Mouse (Mus musculus) kidney, embryonic 16.5 days (tissue): Measurements from ENCODE around the gene Tufm. TPM values are rescaled to one million over a fixed set of nuclear protein-coding genes. Genes with fewer than 3 reads are reported as not detected.

Source experiments
- ATAC-seq: fragments of 200-750 bp; cut with Nextera tagmentation; 2 replicates; pipeline ENCODE4 v1.8.0; 2017; ENCODE audit warnings: moderate TSS enrichment; ENCODE audit not compliant: low FRiP score, low TSS enrichment
- H3K27ac ChIP-seq: fragments of 300-500 bp; sonication (generic); 2 replicates; pipeline ENCODE4 v1.5.1; 2014; ENCODE audit warnings: low read length
- H3K27me3 ChIP-seq: fragments of 300-500 bp; sonication (generic); 2 replicates; pipeline ENCODE4 v1.6.1; 2014; ENCODE audit warnings: low read length, control low read depth, mixed read lengths; ENCODE audit not compliant: insufficient read depth
- H3K36me3 ChIP-seq: fragments of 300-500 bp; sonication (generic); 2 replicates; pipeline ENCODE4 v1.6.1; 2014; ENCODE audit warnings: low read length, control low read depth, mixed read lengths; ENCODE audit not compliant: insufficient read depth
- H3K4me1 ChIP-seq: fragments of 300-500 bp; sonication (generic); 2 replicates; pipeline ENCODE4 v1.6.1; 2014; ENCODE audit warnings: low read length, control low read depth, mixed read lengths; ENCODE audit not compliant: insufficient read depth
- H3K4me2 ChIP-seq: fragments of 300-500 bp; sonication (generic); replicated peaks from 2 replicates; pipeline ENCODE4 v1.6.1; 2014; ENCODE audit warnings: low read depth, low read length
- H3K4me3 ChIP-seq: fragments of 300-500 bp; sonication (generic); 2 replicates; pipeline ENCODE4 v1.5.1; 2014; ENCODE audit warnings: mild to moderate bottlenecking, low read length
- H3K9ac ChIP-seq: fragments of 300-500 bp; sonication (generic); replicated peaks from 2 replicates; pipeline ENCODE4 v1.6.1; 2014; ENCODE audit warnings: low read length
- H3K9me3 ChIP-seq: fragments of 300-500 bp; sonication (generic); 2 replicates; pipeline ENCODE4 v1.6.1; 2016; ENCODE audit warnings: low read length, control low read depth
- WGBS: fragments of 180-500 bp; shearing (Covaris S2); extraction: QIAGEN DNeasy Blood & Tissue Kit; methylation state at CpG from one replicate; pipeline ENCODE4 v1.1.7; 2014; 5-methylcytosine and 5-hydroxymethylcytosine counted together
- polyA plus RNA-seq: library from polyadenylated mRNA; unstranded; fragments of >200 nt; fragmentation: Nextera tagmentation; extraction: Ambion mirVana; gene quantifications from 2 replicates; pipeline ENCODE4 v1.2.1, GENCODE M21; 2015

Tufm gene
- polyA plus RNA-seq, 1 experiment from 2014 or later = 196 TPM

DNA sequence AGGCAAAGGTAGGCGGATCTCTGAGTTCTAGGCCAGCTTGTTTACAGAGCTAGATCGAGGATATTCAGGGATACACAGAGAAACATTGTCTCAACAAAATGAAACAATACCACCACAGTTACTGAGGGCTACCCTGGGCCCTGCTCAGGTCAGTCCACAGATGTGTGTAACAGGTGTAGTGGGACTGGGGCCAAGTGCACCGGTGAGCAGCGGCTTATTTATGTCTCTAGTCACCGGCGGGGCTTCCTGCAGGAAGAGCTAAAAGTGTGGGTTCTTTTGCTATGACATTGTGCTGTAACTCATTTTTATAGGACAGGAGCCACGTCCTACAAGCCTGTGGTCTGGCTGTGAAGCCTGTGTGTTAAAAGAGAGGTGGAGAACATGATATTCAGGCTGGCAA lies 33.3 kb upstream of the Tufm start:
- Histone ChIP-seq H3K9me3 (no peaks in the 10 kb centered on the region), H3K4me2 (no peak overlapping the region), H3K9ac (no peak overlapping the region), H3K27ac (no peak overlapping the region), H3K36me3 (no peaks in the 10 kb centered on the region), H3K27me3 (no peaks in the 10 kb centered on the region), H3K4me3 (no peak overlapping the region), H3K4me1 (peaks cover 4% of the 10 kb centered on the region)
- 17% methylated on average over 7 of the region's 7 CpGs for WGBS
- no peak for ATAC-seq

GRCm38 (mm10) chr7:126455242-126455641 lies 31.9 kb upstream of the Tufm start:
- no peak overlapping the region for H3K4me3 ChIP-seq
- no peaks in the 10 kb centered on the region for H3K27me3 ChIP-seq
- H3K4me2 ChIP-seq = no peak overlapping the region
- ATAC-seq = no peak
- H3K9ac ChIP-seq = no peak overlapping the region
- H3K36me3 ChIP-seq = no peaks in the 10 kb centered on the region
- no peak overlapping the region for H3K27ac ChIP-seq
- peaks cover 7% of the 10 kb centered on the region for H3K4me1 ChIP-seq
- WGBS = 73% methylated on average over 2 of the region's 2 CpGs
- H3K9me3 ChIP-seq = no peaks in the 10 kb centered on the region

DNA sequence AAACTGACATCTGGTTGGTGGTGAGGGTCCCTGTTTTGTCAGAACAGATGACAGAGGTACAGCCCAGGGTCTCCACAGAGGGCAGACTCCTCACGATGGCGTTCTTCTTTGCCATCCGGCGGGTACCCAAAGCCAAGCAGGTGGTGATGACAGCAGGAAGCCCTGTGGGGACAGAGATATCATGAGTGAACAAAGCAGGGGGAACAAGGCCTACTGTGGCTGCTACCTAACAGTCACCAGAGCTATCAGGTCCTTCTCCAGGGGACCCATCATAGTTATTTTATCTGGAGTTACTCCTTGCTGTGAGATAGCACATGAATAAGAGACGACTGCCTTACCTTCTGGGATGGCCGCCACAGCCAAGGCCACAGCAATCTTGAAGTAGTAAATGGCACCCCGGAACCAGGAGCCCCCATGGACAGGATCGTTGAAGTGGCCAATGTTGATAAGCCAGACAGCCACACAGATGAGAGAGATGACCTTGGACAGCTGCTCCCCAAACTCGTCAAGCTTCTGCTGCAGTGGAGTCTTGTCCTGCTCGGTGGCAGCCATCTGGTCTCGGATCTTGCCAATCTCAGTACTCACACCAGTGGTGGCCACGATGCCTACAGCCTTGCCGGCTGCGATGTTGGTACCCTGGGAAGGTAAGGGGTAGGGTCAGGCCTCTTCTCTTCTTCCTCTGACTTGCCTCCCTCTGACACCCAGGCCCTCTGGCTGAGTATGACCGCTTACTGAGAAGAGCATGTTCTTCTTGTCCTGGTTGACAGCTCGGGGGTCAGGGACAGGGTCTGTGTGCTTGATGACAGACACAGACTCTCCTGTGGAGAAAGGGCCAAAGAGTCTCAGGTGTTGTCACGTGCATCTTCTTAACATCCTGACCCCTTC lies 30.5 kb upstream of the Tufm start:
- peaks cover 19% of the 10 kb centered on the region for H3K4me1 ChIP-seq
- no peaks in the 10 kb centered on the region for H3K9me3 ChIP-seq
- no peak for ATAC-seq
- H3K36me3 ChIP-seq = no peaks in the 10 kb centered on the region
- no peak overlapping the region for H3K9ac ChIP-seq
- no peak overlapping the region for H3K27ac ChIP-seq
- no peak overlapping the region for H3K4me3 ChIP-seq
- H3K4me2 ChIP-seq = no peak overlapping the region
- no peaks in the 10 kb centered on the region for H3K27me3 ChIP-seq
- WGBS = 93% methylated on average over 17 of the region's 17 CpGs

DNA sequence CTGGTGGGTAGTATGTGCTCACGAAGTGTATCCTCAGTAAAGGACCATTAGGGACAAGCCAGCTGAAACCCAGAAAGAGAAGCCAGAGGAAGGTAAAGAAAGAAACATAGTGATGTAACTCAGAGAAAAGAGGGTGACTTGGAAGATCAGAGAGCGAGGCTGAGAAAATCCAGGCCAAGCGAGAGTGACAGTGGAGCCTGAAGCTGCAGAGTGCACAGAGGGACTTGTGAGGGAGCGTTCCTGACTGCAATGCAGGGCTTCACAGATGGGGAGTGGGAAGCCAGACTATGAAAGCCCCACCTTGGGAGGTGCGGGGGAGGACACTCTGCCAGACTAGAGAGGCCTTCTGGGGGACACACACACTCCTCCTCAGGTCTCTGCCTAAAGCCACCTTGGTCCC lies 28.9 kb upstream of the Tufm start:
- no peak overlapping the region for H3K4me2 ChIP-seq
- H3K9ac ChIP-seq = no peak overlapping the region
- no peaks in the 10 kb centered on the region for H3K36me3 ChIP-seq
- no peak overlapping the region for H3K27ac ChIP-seq
- H3K4me3 ChIP-seq = no peak overlapping the region
- WGBS = 65% methylated on average over 5 of the region's 5 CpGs
- ATAC-seq = no peak
- H3K4me1 ChIP-seq = peaks cover 27% of the 10 kb centered on the region
- H3K9me3 ChIP-seq = no peaks in the 10 kb centered on the region
- H3K27me3 ChIP-seq = no peaks in the 10 kb centered on the region

- peaks cover 33% of the 10 kb centered on the region for H3K4me1 ChIP-seq
- no peak for ATAC-seq
- no peak overlapping the region for H3K4me2 ChIP-seq
- no peaks in the 10 kb centered on the region for H3K9me3 ChIP-seq
- H3K9ac ChIP-seq = no peak overlapping the region
- no peaks in the 10 kb centered on the region for H3K36me3 ChIP-seq
- 60% methylated on average over 11 of the region's 11 CpGs for WGBS
- no peaks in the 10 kb centered on the region for H3K27me3 ChIP-seq
- H3K27ac ChIP-seq = no peak overlapping the region
- no peak overlapping the region for H3K4me3 ChIP-seq
Measured at GRCm38 (mm10) chr7:126458844-126459618, 28.1 kb upstream of the Tufm start.

DNA sequence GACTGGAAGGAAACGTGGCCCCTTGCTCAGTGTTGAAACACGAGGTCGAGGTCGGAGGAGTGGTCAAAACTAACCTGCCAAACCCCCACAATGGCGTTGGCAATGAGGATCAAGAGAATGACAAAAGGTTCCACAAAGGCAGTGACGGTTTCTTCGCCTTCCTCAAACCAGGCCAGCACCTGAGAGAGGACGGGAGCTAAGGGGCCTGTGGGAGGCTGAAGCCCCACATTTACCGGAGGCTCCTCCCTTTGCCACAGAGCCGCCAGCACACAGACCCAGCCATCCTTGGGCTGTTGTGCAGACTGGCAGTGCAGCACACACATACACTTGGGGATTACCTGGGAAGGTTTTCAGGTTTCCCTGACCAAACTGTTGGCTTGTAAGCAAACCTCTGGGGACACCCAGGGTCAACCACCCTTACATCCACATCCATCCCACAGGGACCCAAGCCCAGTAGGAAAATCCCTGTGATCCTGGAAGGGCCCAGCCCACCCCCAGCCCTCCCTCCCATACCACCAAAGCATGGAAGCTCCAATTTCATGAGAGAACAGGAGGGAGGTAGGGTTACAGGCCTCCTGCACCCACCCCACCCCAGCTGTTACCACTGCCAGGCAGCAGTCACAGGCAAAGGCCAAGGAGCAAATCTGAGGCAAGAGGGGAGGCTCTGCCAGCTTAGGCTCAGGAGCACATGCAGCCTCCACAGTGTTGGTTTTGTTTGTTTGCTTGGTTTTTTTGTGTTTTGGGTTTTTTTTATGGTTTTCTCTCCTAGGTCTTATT lies 26.4 kb upstream of the Tufm start:
- H3K36me3 ChIP-seq = no peaks in the 10 kb centered on the region
- no peak overlapping the region for H3K4me3 ChIP-seq
- WGBS = 32% methylated on average over 10 of the region's 10 CpGs
- no peaks in the 10 kb centered on the region for H3K27me3 ChIP-seq
- ATAC-seq = peak; percentile 50; the same call in 1 of the 2 replicates
- peaks cover 40% of the 10 kb centered on the region for H3K4me1 ChIP-seq
- H3K4me2 ChIP-seq = no peak overlapping the region
- H3K27ac ChIP-seq = peak overlapping the region; percentile 45
- H3K9me3 ChIP-seq = no peaks in the 10 kb centered on the region
- H3K9ac ChIP-seq = no peak overlapping the region

DNA sequence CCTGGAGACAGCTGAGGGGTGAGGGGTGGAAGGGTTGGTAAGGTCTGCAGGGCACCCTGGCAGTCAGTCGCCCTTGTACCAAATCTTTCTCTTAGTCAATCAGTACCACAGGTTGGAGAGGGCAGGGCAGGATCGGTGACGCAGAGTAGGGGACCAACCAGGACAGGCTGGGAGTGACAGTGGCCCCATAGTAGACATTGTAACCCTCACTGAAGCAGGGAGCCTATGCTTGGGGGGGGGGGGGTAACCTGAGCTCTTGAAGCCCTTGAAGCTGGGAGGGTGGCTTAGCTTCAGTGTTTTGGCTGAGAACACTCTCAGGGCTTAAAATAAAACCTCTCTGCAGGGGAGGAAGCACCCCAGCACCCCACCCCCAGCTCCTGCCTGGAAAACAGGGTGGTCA lies 25.5 kb upstream of the Tufm start:
- H3K4me3 ChIP-seq = no peak overlapping the region
- ATAC-seq = peak; percentile 44
- H3K9me3 ChIP-seq = no peaks in the 10 kb centered on the region
- 64% methylated on average over 3 of the region's 3 CpGs for WGBS
- no peaks in the 10 kb centered on the region for H3K27me3 ChIP-seq
- no peak overlapping the region for H3K4me2 ChIP-seq
- peak overlapping the region; percentile 2; the same call in 1 of the 2 replicates for H3K27ac ChIP-seq
- H3K9ac ChIP-seq = peak overlapping the region; percentile 28; the same call in 1 of the 2 replicates
- H3K36me3 ChIP-seq = peaks cover 1% of the 10 kb centered on the region; the same call in 1 of the 2 replicates
- H3K4me1 ChIP-seq = peaks cover 40% of the 10 kb centered on the region

- no peaks in the 10 kb centered on the region for H3K27me3 ChIP-seq
- H3K4me1 ChIP-seq = peaks cover 40% of the 10 kb centered on the region
- H3K9ac ChIP-seq = peak within 1 kb of the TSS; percentile 28; the same call in 1 of the 2 replicates
- ATAC-seq = no peak
- H3K27ac ChIP-seq = 0 out of 2 replicates have a peak within 1 kb of the TSS, but pooled peaks have one; percentile 17
- H3K4me2 ChIP-seq = no peak within 1 kb of the TSS
- no peak within 1 kb of the TSS for H3K4me3 ChIP-seq
- H3K36me3 ChIP-seq = peaks cover 15% of the 10 kb centered on the region
- WGBS = 38% methylated on average over 5 of the region's 5 CpGs
- H3K9me3 ChIP-seq = no peaks in the 10 kb centered on the region
Measured at GRCm38 (mm10) chr7:126463004-126463403, 24.2 kb upstream of the Tufm start, which contains the start of gene Atp2a1. Atp2a1 (minus strand) TSS chr7:126463108.

DNA sequence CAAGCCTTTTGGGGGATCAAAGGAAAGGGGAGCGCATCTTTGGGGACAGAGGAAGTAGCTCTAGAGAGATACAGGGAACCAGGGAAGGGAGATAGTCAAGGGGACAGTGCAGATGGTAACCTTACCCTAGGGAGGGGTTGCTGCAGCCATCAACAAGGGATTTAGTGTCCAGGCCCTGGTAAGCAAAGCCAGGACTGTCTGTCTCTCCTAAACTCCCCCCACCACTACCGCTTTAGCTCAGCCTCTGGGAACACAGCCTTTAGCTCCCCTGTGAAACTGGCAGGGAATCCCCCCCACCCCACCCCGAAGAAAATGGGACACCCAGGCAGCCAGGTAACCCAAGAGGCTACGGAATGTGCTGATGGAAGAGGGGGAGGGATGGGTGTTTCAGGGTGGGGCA lies 23.6 kb upstream of the Tufm start:
- Histone ChIP-seq H3K4me1 (peaks cover 40% of the 10 kb centered on the region), H3K4me2 (no peak overlapping the region), H3K9me3 (no peaks in the 10 kb centered on the region), H3K36me3 (peaks cover 21% of the 10 kb centered on the region), H3K27ac (no peak overlapping the region), H3K4me3 (no peak overlapping the region), H3K9ac (no peak overlapping the region), H3K27me3 (no peaks in the 10 kb centered on the region)
- ATAC-seq = no peak
- WGBS = 54% methylated on average over 4 of the region's 4 CpGs
